Mouse (Mus musculus): ENCODE results near the gene Etl4.

DNA sequence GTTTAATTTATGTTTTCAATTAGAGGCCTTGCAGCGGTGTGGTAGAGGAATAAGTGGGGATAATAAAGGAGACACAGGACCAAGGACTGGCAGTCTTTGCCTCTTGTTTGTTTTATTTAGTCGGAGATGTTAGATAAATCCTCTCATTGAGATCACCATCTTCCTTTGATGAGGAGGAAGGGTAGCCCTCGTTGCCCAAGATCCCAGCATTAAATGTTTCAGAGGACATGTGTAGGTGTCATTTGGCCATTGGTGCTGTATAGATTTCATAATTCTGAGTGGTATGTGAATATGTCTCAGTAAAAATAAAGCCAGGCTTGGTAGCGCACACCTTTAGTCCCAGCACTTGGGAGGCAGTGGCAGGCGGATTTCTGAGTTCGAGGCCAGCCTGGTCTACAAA, 508.4 kb downstream of the Etl4 start:
- no peak for TF ChIP-seq CTCF (IDR thresholded peaks at IDR 0.05; ENCODE audit: low read depth)
- TF ChIP-seq EP300 (IDR thresholded peaks at IDR 0.05; ENCODE audit: low read depth), result no peak

Data from heart, postnatal 0 days (tissue).